In the genomic region with DNA sequence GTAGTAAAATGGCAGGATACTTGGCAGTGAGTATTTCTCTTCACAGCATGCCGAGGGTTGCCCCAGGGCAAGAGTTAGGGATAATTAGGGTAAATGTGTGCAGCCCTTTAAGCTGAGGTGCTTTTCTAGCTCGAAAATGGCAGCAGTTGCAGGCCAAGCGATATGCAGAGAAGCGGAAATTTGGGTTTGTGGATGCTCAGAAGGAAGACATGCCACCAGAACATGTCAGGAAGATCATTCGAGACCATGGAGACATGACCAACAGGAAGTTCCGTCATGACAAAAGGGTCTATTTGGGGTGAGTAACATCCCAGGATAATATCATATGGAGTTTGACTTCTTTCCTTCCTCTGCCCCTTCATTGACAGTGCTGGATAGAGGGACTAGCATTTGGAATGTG, we compare ENCODE assay signal across 8 mouse cellular contexts. TPM values are rescaled to one million over a fixed set of nuclear protein-coding genes. Genes with fewer than 3 reads are reported as not detected.
A peak's percentile ranks its signal among the peaks of the same experiment; 100 is the strongest.
DNase-seq lines count a peak whose midpoint lies in the region; ATAC-seq and TF ChIP-seq lines count a peak whose summit lies in the region.

No protein-coding gene starts in this region.

- H3K79me2 ChIP-seq in CH12.LX (replicated peaks; ENCODE audit: control insufficient read depth, extremely low read depth, insufficient read depth, poor library complexity, severe bottlenecking) = peaks cover 36% of the 10 kb centered on the region

- peak overlapping the region; percentile 81 to 99 for H3K4me3 ChIP-seq in heart, embryonic 14.5 days (ENCODE audit: control insufficient read depth in 1 of 2, insufficient read depth in 1 of 2, low read depth in 1 of 2, low read length in 2 of 2)
- peak overlapping the region; percentile 81 to 96 (median 83) for H3K4me3 ChIP-seq in CH12.LX (replicated peaks in 1 of 3; ENCODE audit: low read depth in 2 of 3, low read length in 2 of 3, poor library complexity in 1 of 3)
- peak overlapping the region; percentile 99 for H3K4me3 ChIP-seq in forebrain, embryonic 15.5 days
- peak overlapping the region; percentile 99 for H3K4me3 ChIP-seq in liver, postnatal 0 days (ENCODE audit: low read depth, low read length)

- TF ChIP-seq RAD21 in CH12.LX (IDR thresholded peaks at IDR 0.05; ENCODE audit: low read depth, low read length) = no peak

- dilution Hi-C loops in CH12.LX (cut with MboI; ENCODE audit: extremely low pct_ligation_motif_present, extremely low pct_unique_long_range_greater_than_20kb, low sequenced_read_pairs) = no loop called here

- intact Hi-C loops in heart, postnatal 36 days (cut with DNase I) = loop anchor here (2.0 kb wide), 1 partner anchor 25 kb away; no protein-coding TSS in a partner anchor

- no peak for DNase-seq in heart, postnatal 36 days
- DNase-seq in CH12.LX (ENCODE audit: extremely low read depth) (peak; percentile 39), MN1 (ENCODE audit: low spot score) (no peak)
- no peak for DNase-seq in liver, postnatal 0 days
- DNase-seq in urinary bladder, postnatal 36 days (ENCODE audit: low spot score in 2 of 2) = no peak

- no peak overlapping the region for H3K27ac ChIP-seq in heart, embryonic 14.5 days (replicated peaks in 1 of 2; ENCODE audit: control insufficient read depth in 1 of 2, insufficient read depth in 1 of 2, low read depth in 2 of 2, low read length in 2 of 2)
- H3K27ac ChIP-seq in CH12.LX (ENCODE audit: insufficient read depth, low read depth) = no peak overlapping the region
- no peak overlapping the region for H3K27ac ChIP-seq in forebrain, embryonic 15.5 days (replicated peaks)
- peak overlapping the region; percentile 84 for H3K27ac ChIP-seq in liver, postnatal 0 days (ENCODE audit: low read depth)

- TF ChIP-seq EP300 in CH12.LX (IDR thresholded peaks at IDR 0.05; ENCODE audit: low read length) = no peak
- no peak for TF ChIP-seq EP300 in liver, postnatal 0 days (IDR thresholded peaks at IDR 0.05; ENCODE audit: low read depth)

- no peak for ATAC-seq in heart, embryonic 14.5 days (ENCODE audit: insufficient number of reproducible peaks, insufficient read depth, low FRiP score, low read depth)
- ATAC-seq in forebrain, embryonic 15.5 days (replicated peaks) = no peak
- ATAC-seq in liver, postnatal 0 days = no peak
- ATAC-seq in granulocyte monocyte progenitor cell, adult 5-6 weeks (replicated peaks; ENCODE audit: poor library complexity, severe bottlenecking) = no peak

- peak overlapping the region; percentile 97 for H3K4me2 ChIP-seq in heart, embryonic 14.5 days (ENCODE audit: low read length)
- peak overlapping the region; percentile 90 for H3K4me2 ChIP-seq in CH12.LX (ENCODE audit: insufficient read depth, low read depth, poor library complexity, severe bottlenecking)
- H3K4me2 ChIP-seq in forebrain, embryonic 15.5 days (replicated peaks) = peak overlapping the region; percentile 96
- peak overlapping the region; percentile 84 for H3K4me2 ChIP-seq in liver, postnatal 0 days (ENCODE audit: low read depth, low read length)

- no peak for TF ChIP-seq CTCF in CH12.LX (conservative IDR thresholded peaks at IDR 0.05 in 1 of 2, IDR thresholded peaks at IDR 0.05 in 1 of 2; ENCODE audit: low read depth in 2 of 2, low read length in 2 of 2)
- TF ChIP-seq CTCF in liver, postnatal 0 days (IDR thresholded peaks at IDR 0.05; ENCODE audit: low read depth) = no peak

- H3K27me3 ChIP-seq in heart, embryonic 14.5 days (ENCODE audit: control insufficient read depth, insufficient read depth, low read length) = no peaks in the 10 kb centered on the region
- no peaks in the 10 kb centered on the region for H3K27me3 ChIP-seq in CH12.LX (replicated peaks)
- H3K27me3 ChIP-seq in forebrain, embryonic 15.5 days = no peaks in the 10 kb centered on the region; the same call in 1 of the 2 replicates
- no peaks in the 10 kb centered on the region for H3K27me3 ChIP-seq in liver, postnatal 0 days (ENCODE audit: insufficient read depth, low read length)

- H3K9me3 ChIP-seq in heart, embryonic 14.5 days (ENCODE audit: control insufficient read depth, low read length) = no peaks in the 10 kb centered on the region
- no peaks in the 10 kb centered on the region for H3K9me3 ChIP-seq in CH12.LX (replicated peaks; ENCODE audit: low read length)
- H3K9me3 ChIP-seq in forebrain, embryonic 15.5 days = no peaks in the 10 kb centered on the region
- no peaks in the 10 kb centered on the region for H3K9me3 ChIP-seq in liver, postnatal 0 days (ENCODE audit: low read length)

- no peak; the same call in 1 of the 2 replicates for TF ChIP-seq POLR2A in CH12.LX (IDR thresholded peaks at IDR 0.05; ENCODE audit: low read depth, low read length)

- peaks cover 44% of the 10 kb centered on the region for H3K36me3 ChIP-seq in heart, embryonic 14.5 days (ENCODE audit: control insufficient read depth, insufficient read depth, low read length)
- peaks cover 38 to 47% of the 10 kb centered on the region in 2 experiments for H3K36me3 ChIP-seq in CH12.LX (replicated peaks in 1 of 2; ENCODE audit: control insufficient read depth in 1 of 2, insufficient read depth in 1 of 2, low read length in 1 of 2)
- H3K36me3 ChIP-seq in forebrain, embryonic 15.5 days = peaks cover 35% of the 10 kb centered on the region
- H3K36me3 ChIP-seq in liver, postnatal 0 days (replicated peaks; ENCODE audit: insufficient read depth, low read length) = peaks cover 32% of the 10 kb centered on the region

- peak overlapping the region; percentile 92 for H3K9ac ChIP-seq in heart, embryonic 14.5 days (ENCODE audit: low read length)
- peak overlapping the region; percentile 97 for H3K9ac ChIP-seq in CH12.LX (ENCODE audit: insufficient read depth, low read depth)
- peak overlapping the region; percentile 77 for H3K9ac ChIP-seq in forebrain, embryonic 15.5 days (replicated peaks)
- peak overlapping the region; percentile 99 for H3K9ac ChIP-seq in liver, postnatal 0 days (replicated peaks)

- in situ Hi-C loops in CH12.LX (cut with MboI; ENCODE audit: low pct_ligation_motif_present, low pct_unique_long_range_greater_than_20kb, low sequenced_read_pairs) = no loop called here

- WGBS in heart, embryonic 14.5 days = 43% methylated on average over 6 of the region's 6 CpGs
- WGBS in forebrain, embryonic 15.5 days = 42% methylated on average over 6 of the region's 6 CpGs
- WGBS in liver, postnatal 0 days (ENCODE audit: insufficient replicate concordance) = 22% methylated on average over 6 of the region's 6 CpGs

- peaks cover 5 to 9% of the 10 kb centered on the region in 2 experiments for H3K4me1 ChIP-seq in heart, embryonic 14.5 days (ENCODE audit: control insufficient read depth in 2 of 2, insufficient read depth in 2 of 2, low read length in 2 of 2)
- H3K4me1 ChIP-seq in CH12.LX (ENCODE audit: control insufficient read depth in 1 of 2, insufficient read depth in 2 of 2) = peaks cover 3 to 36% of the 10 kb centered on the region in 2 experiments
- H3K4me1 ChIP-seq in forebrain, embryonic 15.5 days = peaks cover 18% of the 10 kb centered on the region
- peaks cover 9% of the 10 kb centered on the region for H3K4me1 ChIP-seq in liver, postnatal 0 days (ENCODE audit: insufficient read depth)

RNA-seq across cellular contexts. Expression of a gene that starts 0.9 kb away (rescaled TPM):
- 46.8 and 48.2 TPM in 2 replicates for polyA plus RNA-seq in heart, embryonic 14.5 days (2014; fragmentation: Nextera tagmentation; extraction: Ambion mirVana)
- total RNA-seq in heart, postnatal 36 days (2021) = 10 to 100 TPM; 82.9 to 92.8 TPM
- total RNA-seq in CH12.LX (2012; rRNA removed) (246 and 255 TPM in 2 replicates), CH12.LX (2014; rRNA removed) (168 and 187 TPM in 2 replicates)
- polyA plus RNA-seq in CH12.LX (2012; ENCODE audit: insufficient read length, low read depth) = 298 and 345 TPM in 2 replicates
- polyA plus RNA-seq in forebrain, embryonic 15.5 days (2015; fragmentation: Nextera tagmentation; extraction: Ambion mirVana) = 55.0 and 58.3 TPM in 2 replicates
- 12.1 and 13.9 TPM in 2 replicates for polyA plus RNA-seq in liver, postnatal 0 days (2015; fragmentation: Nextera tagmentation; extraction: Ambion mirVana)
- total RNA-seq in granulocyte monocyte progenitor cell, adult 5-6 weeks (2014; fragmentation: Nextera tagmentation) = 154 and 174 TPM in 2 replicates
- 115 and 127 TPM in 2 replicates for total RNA-seq in granulocyte monocyte progenitor cell, adult 5-6 weeks (2017)

RNA-seq across cellular contexts. Expression of a gene that starts 22.4 kb away (rescaled TPM):
- polyA plus RNA-seq in heart, embryonic 14.5 days (2014; fragmentation: Nextera tagmentation; extraction: Ambion mirVana) = 5.7 and 6.4 TPM in 2 replicates
- total RNA-seq in heart, postnatal 36 days (2021) = 10 to 100 TPM; 51.4 to 52.3 TPM
- 0.63 and 0.72 TPM in 2 replicates for total RNA-seq in CH12.LX (2012; rRNA removed)
- total RNA-seq in CH12.LX (2014; rRNA removed) = 0.17 and 0.31 TPM in 2 replicates
- polyA plus RNA-seq in CH12.LX (2012; ENCODE audit: insufficient read length, low read depth) = 0.76 and 1.1 TPM in 2 replicates
- 0.71 and 0.72 TPM in 2 replicates for polyA plus RNA-seq in forebrain, embryonic 15.5 days (2015; fragmentation: Nextera tagmentation; extraction: Ambion mirVana)
- polyA plus RNA-seq in liver, postnatal 0 days (2015; fragmentation: Nextera tagmentation; extraction: Ambion mirVana) = 13.2 and 13.4 TPM in 2 replicates
- total RNA-seq in granulocyte monocyte progenitor cell, adult 5-6 weeks (2014; fragmentation: Nextera tagmentation) = 0.17 TPM in 1 of 2 replicates, not detected in the other
- 0.22 TPM in 1 of 2 replicates, not detected in the other for total RNA-seq in granulocyte monocyte progenitor cell, adult 5-6 weeks (2017)

RNA-seq across cellular contexts. Expression of a gene that starts 25.8 kb away (rescaled TPM):
- polyA plus RNA-seq in heart, embryonic 14.5 days (2014; fragmentation: Nextera tagmentation; extraction: Ambion mirVana) = 9.7 and 11.3 TPM in 2 replicates
- total RNA-seq in heart, postnatal 36 days (2021) = 10 to 100 TPM in 1 of 2 experiments, 1 to 10 TPM in 1; 9.1 to 10.3 TPM
- total RNA-seq in CH12.LX (2012; rRNA removed) = 0.59 and 0.76 TPM in 2 replicates
- 0.24 and 0.28 TPM in 2 replicates for total RNA-seq in CH12.LX (2014; rRNA removed)
- 0.76 and 0.90 TPM in 2 replicates for polyA plus RNA-seq in CH12.LX (2012; ENCODE audit: insufficient read length, low read depth)
- 3.1 and 3.3 TPM in 2 replicates for polyA plus RNA-seq in forebrain, embryonic 15.5 days (2015; fragmentation: Nextera tagmentation; extraction: Ambion mirVana)
- polyA plus RNA-seq in liver, postnatal 0 days (2015; fragmentation: Nextera tagmentation; extraction: Ambion mirVana) = 3.1 TPM in 2 replicates
- 2.0 and 3.8 TPM in 2 replicates for total RNA-seq in granulocyte monocyte progenitor cell, adult 5-6 weeks (2014; fragmentation: Nextera tagmentation)
- total RNA-seq in granulocyte monocyte progenitor cell, adult 5-6 weeks (2017) = 2.3 and 3.4 TPM in 2 replicates

RNA-seq across cellular contexts. Expression of a gene that starts 26.0 kb away (rescaled TPM):
- polyA plus RNA-seq in heart, embryonic 14.5 days (2014; fragmentation: Nextera tagmentation; extraction: Ambion mirVana) = 10.3 and 13.4 TPM in 2 replicates
- 1 to 10 TPM; 5.4 to 7.1 TPM for total RNA-seq in heart, postnatal 36 days (2021)
- total RNA-seq in CH12.LX (2012; rRNA removed) = 0.17 and 0.81 TPM in 2 replicates
- total RNA-seq in CH12.LX (2014; rRNA removed) = not detected in 2 replicates
- polyA plus RNA-seq in CH12.LX (2012; ENCODE audit: insufficient read length, low read depth) = 0.40 and 0.86 TPM in 2 replicates
- polyA plus RNA-seq in forebrain, embryonic 15.5 days (2015; fragmentation: Nextera tagmentation; extraction: Ambion mirVana) = 0.95 and 1.3 TPM in 2 replicates
- 34.2 and 35.6 TPM in 2 replicates for polyA plus RNA-seq in liver, postnatal 0 days (2015; fragmentation: Nextera tagmentation; extraction: Ambion mirVana)
- 12.1 and 30.0 TPM in 2 replicates for total RNA-seq in granulocyte monocyte progenitor cell, adult 5-6 weeks (2014; fragmentation: Nextera tagmentation)
- total RNA-seq in granulocyte monocyte progenitor cell, adult 5-6 weeks (2017) = 14.1 and 23.2 TPM in 2 replicates

RNA-seq across cellular contexts. Expression of a gene that starts 33.0 kb away (rescaled TPM):
- polyA plus RNA-seq in heart, embryonic 14.5 days (2014; fragmentation: Nextera tagmentation; extraction: Ambion mirVana) = 3.1 and 3.7 TPM in 2 replicates
- total RNA-seq in heart, postnatal 36 days (2021) = 10 to 100 TPM in 1 of 2 experiments, 1 to 10 TPM in 1; 8.7 to 10.4 TPM
- 14.3 and 16.3 TPM in 2 replicates for total RNA-seq in CH12.LX (2012; rRNA removed)
- total RNA-seq in CH12.LX (2014; rRNA removed) = 3.0 and 3.1 TPM in 2 replicates
- polyA plus RNA-seq in CH12.LX (2012; ENCODE audit: insufficient read length, low read depth) = 12.7 and 13.7 TPM in 2 replicates
- polyA plus RNA-seq in forebrain, embryonic 15.5 days (2015; fragmentation: Nextera tagmentation; extraction: Ambion mirVana) = 7.7 and 8.2 TPM in 2 replicates
- 8.4 and 9.5 TPM in 2 replicates for polyA plus RNA-seq in liver, postnatal 0 days (2015; fragmentation: Nextera tagmentation; extraction: Ambion mirVana)
- 10.2 and 15.6 TPM in 2 replicates for total RNA-seq in granulocyte monocyte progenitor cell, adult 5-6 weeks (2014; fragmentation: Nextera tagmentation)
- total RNA-seq in granulocyte monocyte progenitor cell, adult 5-6 weeks (2017) = 4.4 and 5.1 TPM in 2 replicates
